Mouse (Mus musculus): ENCODE measurements at regions not wholly inside any gene's neighbourhood (a gene's known extent, or its start where the extent isn't known, plus 50 kb on each side); places are given as distances from the start of the nearest gene placed in this dataset.

GRCm38 (mm10) chr2:147514748-147515147 lies 153.0 kb downstream of the Pax1 start:
- DNase-seq (ENCODE audit: low read depth, low spot score) = peak; percentile 51

DNA sequence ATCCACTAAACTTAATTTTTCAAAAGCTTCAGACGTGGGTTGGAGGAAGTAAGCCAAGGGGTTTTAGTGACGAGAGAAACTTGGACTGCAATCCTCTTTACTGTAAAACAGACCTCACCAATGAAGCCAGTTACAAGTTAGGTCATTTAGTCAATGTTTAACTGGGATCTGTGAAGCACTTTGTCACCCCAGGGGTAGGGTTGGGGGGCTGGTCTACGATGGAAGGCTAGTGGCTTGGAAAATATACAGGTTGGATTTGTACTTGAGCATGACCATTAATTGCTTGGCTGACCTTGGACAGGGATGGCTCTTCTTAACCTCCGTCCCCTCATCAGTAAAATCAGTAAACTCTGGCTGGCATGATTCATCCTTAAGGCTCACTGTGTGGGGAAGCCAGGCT lies 142.2 kb downstream of the Pax1 start:
- no peak for DNase-seq (ENCODE audit: low read depth, low spot score)

DNA sequence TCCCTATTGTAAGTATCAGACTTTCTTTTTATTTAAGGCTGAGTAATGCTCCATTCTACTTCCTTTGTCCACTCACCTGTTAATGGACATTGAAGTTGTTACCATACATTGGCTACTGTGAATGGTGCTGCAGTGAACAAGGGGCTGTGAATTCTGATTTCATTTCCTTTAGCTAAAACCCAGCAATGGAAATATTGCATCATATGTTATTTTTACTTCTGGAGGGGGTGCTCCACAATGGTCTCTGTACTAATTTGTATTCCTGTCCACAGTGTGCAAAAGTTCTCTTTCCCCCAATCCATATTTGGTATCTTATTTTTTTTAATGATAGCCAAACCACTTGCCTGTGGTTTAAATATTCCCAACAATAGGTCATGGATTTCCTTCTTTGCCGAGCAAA lies 137.0 kb downstream of the Pax1 start:
- DNase-seq (ENCODE audit: low read depth, low spot score) = no peak

DNA sequence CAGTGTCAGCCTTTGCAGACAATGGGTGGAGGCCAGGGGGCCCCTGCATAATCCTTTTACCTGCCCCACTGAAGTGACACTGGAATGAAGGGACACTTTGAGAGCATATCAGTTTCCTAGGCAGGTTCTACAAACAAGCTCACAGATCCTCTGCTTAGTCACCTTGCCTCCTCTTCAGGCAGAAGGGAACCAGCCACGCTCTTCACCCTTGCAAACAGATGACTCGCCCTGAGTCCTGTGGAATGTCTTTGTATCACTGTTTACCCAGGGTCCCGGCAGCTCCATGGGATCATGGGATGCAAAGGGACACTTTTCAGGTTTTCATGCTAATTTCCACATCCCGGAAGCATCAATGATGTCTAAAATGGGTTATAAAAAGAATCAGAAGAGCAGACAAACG lies 94.2 kb downstream of the Pax1 start:
- no peak for DNase-seq (ENCODE audit: low read depth, low spot score)

- DNase-seq (ENCODE audit: low read depth, low spot score) = no peak
These were observed 92.9 kb downstream of the Pax1 start for GRCm38 (mm10) chr2:147454362-147455257.
